Mouse (Mus musculus): Measurements from ENCODE around the gene Plekhj1.

The Plekhj1 gene

DNA sequence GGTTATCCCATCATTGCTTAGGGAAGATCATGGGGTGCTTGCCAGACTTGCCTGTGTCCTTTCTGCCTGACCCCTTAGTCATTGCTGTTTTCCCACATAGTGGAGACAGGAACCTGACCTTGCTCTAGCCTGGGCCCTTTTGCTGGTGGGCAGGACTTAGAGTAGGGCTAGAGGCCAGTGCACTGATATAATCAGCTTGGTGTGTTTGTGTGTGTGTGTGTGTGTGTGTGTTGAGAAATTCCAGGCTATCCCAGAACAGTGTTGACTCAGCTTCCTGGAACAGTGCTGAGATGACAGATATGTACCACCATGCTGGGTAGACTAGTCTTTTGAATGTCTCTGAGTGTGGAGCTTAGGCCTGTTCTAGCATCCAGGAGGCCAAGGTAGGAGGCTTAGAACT is 18.9 kb downstream of the Plekhj1 start:
- in situ Hi-C loops (cut with MboI, MseI), result loop anchor here (5.0 kb wide), 1 partner anchor 67 kb away; no protein-coding TSS in a partner anchor

GRCm38 (mm10) chr10:80777123-80777522 is 21.3 kb downstream of the Plekhj1 start:
- in situ Hi-C loops (cut with MboI, MseI), result loop anchor here (5.0 kb wide), 1 partner anchor 65 kb away; no protein-coding TSS in a partner anchor

DNA sequence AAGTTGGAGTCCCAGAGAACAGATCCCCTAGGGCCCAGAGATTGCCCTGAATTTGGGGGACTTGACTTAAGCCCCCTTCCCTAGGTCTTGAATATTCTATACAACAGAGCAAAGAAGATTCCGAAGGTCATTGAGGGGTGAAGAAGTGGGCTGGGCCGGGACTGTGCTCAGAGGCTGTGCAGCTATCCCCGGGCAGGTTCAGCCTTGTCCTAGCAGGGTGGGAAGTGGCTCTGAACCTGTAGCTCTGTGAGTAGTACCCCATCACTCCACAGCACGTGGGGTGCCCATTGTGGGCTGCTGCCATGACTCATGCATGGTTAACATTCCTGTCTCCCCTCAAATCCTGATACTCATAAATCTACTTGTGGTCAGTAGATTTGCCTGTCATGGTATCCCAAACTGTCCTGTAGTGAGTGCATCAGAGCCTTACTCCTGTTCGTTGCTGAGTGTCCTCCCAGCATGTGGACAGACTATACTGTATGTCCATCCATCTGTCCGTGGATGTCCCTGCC is 22.0 kb downstream of the Plekhj1 start:
- in situ Hi-C loops (cut with MboI, MseI), result loop anchor here (5.0 kb wide), 1 partner anchor 64 kb away; no protein-coding TSS in a partner anchor

DNA sequence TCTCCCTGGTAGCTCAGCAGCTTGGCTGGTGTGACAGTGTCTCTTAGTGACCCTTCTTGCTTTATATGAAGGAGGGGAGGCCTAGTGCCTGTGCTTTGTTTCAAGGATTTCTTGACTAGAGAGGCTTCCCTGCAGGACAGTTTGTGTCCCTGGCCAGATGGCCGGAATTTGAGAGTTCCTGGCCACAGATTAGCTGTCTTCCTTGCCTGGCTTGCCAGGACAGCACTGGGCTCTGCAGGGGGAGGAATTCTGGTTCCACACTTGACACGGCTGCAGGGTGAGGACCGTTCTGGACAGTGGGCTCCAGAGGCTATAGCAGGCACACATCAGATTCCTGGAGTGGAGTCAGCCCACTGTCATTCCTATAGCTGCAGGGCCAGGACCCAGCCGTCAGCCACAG is 22.7 kb downstream of the Plekhj1 start:
- in situ Hi-C loops (cut with MboI, MseI), result loop anchor here (5.0 kb wide), 1 partner anchor 63 kb away; no protein-coding TSS in a partner anchor

GRCm38 (mm10) chr10:80774981-80775380 is 23.4 kb downstream of the Plekhj1 start:
- in situ Hi-C loops (cut with MboI, MseI), result loop anchor here (5.0 kb wide), 1 partner anchor 63 kb away; no protein-coding TSS in a partner anchor

DNA sequence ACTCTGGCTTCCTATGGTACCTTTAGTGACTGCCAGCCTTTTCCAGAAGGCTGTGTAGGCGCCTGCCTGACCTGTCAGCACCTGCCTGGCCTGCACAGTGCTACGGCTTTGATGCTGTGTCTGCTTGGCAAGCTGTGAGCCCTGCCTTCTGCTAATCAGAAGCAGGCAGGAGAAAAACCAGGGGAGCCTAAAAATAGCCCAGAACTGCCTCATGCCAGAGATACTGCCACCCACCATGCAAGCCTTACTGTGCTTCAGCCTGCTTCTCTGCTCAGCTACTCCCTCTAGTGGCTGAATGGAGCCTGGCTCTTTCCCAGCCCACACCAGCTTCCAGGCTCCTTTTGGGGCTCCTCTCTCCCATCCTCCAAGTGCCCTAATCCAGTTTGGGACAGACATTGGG is 23.9 kb downstream of the Plekhj1 start:
- in situ Hi-C loops (cut with MboI, MseI), result no loop called here

- in situ Hi-C loops (cut with MboI, MseI), result no loop called here
Observed at GRCm38 (mm10) chr10:80773816-80774215, 24.6 kb downstream of the Plekhj1 start.

DNA sequence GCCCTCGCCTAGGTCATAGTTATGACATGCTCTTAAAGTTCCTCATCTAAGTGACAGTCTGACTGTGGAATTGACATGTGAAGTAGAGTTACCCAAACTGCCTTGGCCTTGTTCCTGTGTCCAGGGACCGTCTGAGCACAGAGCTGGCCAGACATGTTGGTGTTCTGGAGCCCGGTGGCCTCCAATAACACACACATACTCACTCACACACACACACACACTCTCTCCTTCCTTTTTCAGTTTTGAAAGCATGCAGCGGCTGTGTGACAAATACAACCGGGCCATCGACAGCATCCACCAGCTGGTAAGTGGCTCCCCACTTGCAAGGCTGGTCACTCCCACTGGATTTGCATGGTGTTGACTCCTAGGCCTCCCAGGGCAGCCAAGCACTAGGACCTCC is 30.1 kb downstream of the Plekhj1 start:
- in situ Hi-C loops (cut with MboI, MseI), result loop anchor here (5.0 kb wide), 1 partner anchor 669 kb away; no protein-coding TSS in a partner anchor

- in situ Hi-C loops (cut with MboI, MseI), result loop anchor here (5.0 kb wide), 1 partner anchor 671 kb away; no protein-coding TSS in a partner anchor
Observed at GRCm38 (mm10) chr10:80766161-80766815, 32.1 kb downstream of the Plekhj1 start.

GRCm38 (mm10) chr10:80765746-80766145 is 32.7 kb downstream of the Plekhj1 start:
- in situ Hi-C loops (cut with MboI, MseI), result loop anchor here (5.0 kb wide), 1 partner anchor 672 kb away; no protein-coding TSS in a partner anchor

DNA sequence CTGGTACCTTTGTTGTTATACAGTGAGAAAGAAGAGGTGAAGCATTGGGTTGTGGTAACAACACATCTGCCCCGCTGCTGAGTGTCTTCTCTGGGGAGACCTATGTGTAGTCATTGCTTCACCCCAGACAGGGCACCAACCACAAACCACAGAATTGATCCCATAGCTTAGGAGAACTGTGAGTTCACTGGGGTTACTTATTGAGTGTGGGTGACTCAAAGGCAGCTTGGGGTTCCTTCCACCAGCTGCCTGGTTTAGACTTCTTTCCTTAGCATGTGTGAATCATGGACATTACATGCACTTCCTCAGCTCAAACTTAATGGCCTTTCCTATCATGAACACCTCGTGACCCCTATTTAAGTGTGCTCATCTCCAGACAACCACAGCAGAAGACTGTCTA is 34.9 kb downstream of the Plekhj1 start:
- in situ Hi-C loops (cut with MboI, MseI), result no loop called here

- in situ Hi-C loops (cut with MboI, MseI), result no loop called here
Observed at GRCm38 (mm10) chr10:80761821-80762220, 36.6 kb downstream of the Plekhj1 start.

- in situ Hi-C loops (cut with MboI, MseI), result no loop called here
Observed at GRCm38 (mm10) chr10:80760596-80761524, 37.6 kb downstream of the Plekhj1 start.

DNA sequence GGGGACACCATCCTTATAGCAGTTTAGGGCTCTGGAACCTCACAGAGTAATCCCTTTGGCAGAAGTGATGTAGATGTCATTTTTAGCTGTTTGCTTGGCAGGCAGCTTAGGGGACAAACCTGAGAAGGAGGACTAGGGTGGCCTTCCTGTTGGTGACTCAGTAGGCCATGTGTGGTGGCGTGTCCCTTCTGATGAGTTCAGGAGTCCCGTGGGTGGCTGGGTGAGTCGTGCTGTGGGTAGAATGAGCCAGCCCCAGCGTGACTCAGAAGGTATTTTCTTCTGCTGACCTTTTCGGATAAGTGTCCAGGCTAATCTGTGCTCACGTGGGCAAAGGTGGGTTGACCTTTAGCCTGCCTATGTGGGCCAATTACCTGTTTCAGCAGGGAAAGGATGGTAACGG is 39.8 kb downstream of the Plekhj1 start:
- in situ Hi-C loops (cut with MboI, MseI), result no loop called here

- in situ Hi-C loops (cut with MboI, MseI), result no loop called here
Observed at GRCm38 (mm10) chr10:80757717-80758116, 40.7 kb downstream of the Plekhj1 start.

DNA sequence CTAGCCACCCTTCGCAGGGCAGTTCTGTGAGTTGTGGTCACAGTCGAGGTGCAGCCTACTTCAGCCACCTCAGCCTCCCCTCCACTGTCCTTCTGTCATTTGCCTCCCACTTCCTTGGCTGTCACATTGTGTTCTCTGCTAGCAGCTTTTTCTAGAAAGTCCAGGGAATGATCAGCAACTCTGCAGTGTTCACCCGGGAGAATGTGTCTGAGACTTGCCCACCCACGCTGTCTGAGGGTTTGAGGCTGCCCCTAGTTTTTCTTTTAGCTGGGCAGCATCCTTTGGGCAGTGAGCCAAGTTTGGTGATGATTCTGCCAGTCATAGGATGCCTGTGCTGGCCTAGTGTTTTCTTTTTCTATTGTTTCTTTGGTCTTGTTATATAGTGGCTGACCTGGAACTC is 41.5 kb downstream of the Plekhj1 start:
- in situ Hi-C loops (cut with MboI, MseI), result no loop called here

DNA sequence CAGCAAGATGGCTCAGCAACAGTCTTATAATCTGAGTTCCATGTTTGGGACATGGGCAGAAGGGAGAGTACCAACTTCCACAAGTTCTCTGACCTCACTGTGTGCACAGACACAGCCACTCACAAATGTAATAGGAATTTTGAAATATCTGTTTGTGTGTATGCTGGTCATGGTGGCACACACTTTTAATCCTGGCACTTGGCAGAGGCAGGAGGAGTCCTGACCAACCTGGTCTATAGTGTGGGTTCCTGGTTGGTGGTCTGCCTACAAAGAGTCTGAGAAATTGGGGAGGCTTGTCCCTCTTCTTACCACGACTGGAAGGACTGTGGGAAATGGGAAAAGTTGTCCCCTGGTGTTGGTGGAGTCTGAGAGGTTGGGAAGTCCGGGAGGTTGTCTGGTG is 41.9 kb downstream of the Plekhj1 start:
- in situ Hi-C loops (cut with MboI, MseI), result no loop called here

GRCm38 (mm10) chr10:80756099-80756498 is 42.3 kb downstream of the Plekhj1 start:
- in situ Hi-C loops (cut with MboI, MseI), result no loop called here

GRCm38 (mm10) chr10:80755291-80756015 is 43.0 kb downstream of the Plekhj1 start:
- in situ Hi-C loops (cut with MboI, MseI), result no loop called here

DNA sequence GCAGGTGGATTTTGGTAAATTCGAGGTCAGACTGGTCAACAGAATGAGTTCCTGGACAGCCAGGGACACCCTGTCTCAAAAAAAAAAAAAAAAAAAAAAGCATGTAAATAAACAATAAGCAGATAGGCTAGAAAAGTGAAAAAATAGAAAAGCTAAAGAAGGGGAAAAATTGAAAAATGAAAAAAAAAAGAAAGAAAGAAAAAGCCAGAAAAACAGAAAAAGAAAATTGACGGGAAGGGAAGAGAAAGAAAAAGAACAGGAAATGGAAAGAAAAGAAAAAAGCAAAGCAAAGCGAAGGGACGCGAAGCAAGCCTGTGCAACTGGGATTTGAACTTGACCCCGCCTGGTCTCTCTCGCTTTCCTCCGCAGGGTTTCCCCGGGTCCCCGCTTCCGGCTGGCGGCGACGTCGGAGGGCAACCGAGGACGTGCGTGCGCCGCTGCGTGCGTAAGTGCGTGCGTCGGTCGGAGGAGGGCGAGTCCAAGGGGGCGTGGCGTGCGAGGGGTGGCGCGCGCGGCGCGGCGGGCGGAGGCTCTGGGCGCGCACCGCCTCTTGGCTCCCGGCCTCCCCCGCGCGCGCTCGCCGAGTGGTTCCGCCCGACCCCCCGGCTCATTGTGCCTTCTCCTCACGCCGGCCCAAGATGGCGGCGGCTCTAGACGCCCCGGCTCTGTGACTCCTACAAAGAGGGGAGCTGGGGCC is 43.7 kb downstream of the Plekhj1 start, which contains the start of gene Dot1l:
Dot1l (plus strand) TSS at position 613 of the 697 bp plus-strand sequence.
- in situ Hi-C loops (cut with MboI, MseI), result no loop called here

Measured in T-helper 2 cell (primary cell).